Mouse (Mus musculus) G1E-ER4 (cell line): ENCODE data around the gene Ifi211. TPM values are rescaled to one million over a fixed set of nuclear protein-coding genes. Genes with fewer than 3 reads are reported as not detected.
"Not testable (repeated sequence)": the region's sequence is repeated elsewhere in the genome, so short reads cannot be mapped to it uniquely, and the experiment has no call there.

Experiments used
- GATA1 ChIP-seq: IDR thresholded peaks from one replicate; pipeline ENCODE4 v1.8.0; 2012; ENCODE audit warnings: low read length, inconsistent platforms
- polyA plus RNA-seq: library from polyadenylated mRNA; stranded (reverse); fragments of >175 nt; gene quantifications from 2 replicates; pipeline ENCODE4 v1.2.3, GENCODE M21; 2012

Ifi211 gene
- polyA plus RNA-seq, result not detected in 2 replicates

DNA sequence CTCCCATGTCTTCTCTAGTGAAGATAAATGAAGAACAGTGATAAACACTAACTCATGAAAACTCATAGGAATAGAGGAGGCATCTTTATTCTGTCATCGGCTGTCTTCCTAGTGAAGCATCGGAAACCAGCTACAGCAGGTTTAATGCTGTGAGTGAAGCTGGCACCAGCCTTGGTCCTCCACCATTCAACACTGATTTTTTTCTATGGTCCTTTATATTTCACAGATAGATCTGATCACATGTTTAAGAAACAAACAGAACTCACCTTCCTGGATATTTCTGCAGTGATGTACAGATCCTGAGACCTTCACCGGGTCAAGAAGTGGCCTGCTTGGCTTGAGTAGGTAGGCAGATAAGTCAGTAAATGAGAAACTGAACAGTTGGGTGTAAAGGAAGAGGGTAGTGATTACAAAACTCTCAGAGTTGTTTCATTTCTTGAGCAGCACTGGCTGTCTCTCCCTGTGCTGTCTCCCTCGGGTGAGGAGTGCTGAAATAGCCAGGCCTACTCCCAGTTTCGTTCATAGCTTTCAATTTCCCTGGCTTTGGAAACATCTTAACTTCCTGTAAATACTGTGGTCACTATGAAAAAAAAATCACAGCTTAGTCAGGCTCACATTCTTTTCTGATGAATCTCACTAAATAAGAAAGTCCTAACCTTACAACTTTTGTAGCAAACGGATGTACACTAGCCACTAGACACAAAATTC, at the start of gene Ifi211:
Ifi211 (minus strand) TSS at position 499 of the 708 bp plus-strand sequence.
- TF ChIP-seq GATA1, result not testable (repeated sequence)

- no peak for TF ChIP-seq GATA1
These were observed 42.4 kb upstream of the Ifi211 start for GRCm38 (mm10) chr1:173955071-173955796.

GRCm38 (mm10) chr1:173953563-173953962, 40.7 kb upstream of the Ifi211 start:
- no peak for TF ChIP-seq GATA1

DNA sequence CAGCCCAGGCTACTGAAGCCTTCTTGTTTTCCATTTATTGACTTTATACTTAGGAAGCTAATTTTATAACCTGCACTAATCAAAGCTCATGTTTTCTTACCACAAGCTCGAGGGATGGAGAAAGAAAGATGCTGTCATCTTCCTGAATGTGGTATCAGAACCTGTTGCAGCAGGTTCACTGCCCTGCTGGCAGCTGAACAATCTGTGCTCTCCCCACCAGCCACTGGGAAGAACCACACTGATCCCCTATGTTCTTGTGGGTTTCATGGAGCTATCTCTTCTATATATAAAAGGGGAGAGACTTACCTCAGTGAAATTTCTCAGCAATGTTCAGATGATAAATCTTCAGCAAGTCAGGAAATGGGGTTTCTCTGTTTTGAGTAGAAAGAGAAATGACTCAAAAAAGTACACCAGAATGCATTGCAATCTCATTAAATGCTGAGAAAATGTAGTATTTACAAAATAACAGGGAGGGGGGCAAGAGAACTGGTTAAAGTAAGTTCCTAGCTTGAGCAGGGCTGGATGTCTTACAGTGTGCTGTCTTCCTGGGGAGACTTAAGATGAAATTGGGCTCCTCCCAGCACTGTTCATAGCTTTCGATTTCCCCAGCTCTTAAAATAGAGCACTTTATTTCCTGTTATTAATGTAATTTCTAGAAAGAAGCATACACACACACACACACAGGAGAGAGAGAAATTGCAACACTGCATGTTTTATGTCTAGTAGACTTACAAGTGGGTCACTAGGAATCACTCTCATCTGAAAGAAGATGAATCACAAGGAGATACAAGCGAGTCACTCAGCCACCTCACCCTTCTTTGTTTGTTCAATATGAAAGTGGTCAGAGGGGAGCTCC, 29.3 kb upstream of the Ifi211 start, which contains the start of the genes Mndal and Ifi203:
Mndal (minus strand) TSS at position 568 of the 856 bp plus-strand sequence.
Ifi203 (minus strand) TSS at position 749 of the 856 bp plus-strand sequence.
- TF ChIP-seq GATA1, result not testable (repeated sequence)

- no peak for TF ChIP-seq GATA1
These were observed 1.7 kb upstream of the Ifi211 start for GRCm38 (mm10) chr1:173914559-173914958.

DNA sequence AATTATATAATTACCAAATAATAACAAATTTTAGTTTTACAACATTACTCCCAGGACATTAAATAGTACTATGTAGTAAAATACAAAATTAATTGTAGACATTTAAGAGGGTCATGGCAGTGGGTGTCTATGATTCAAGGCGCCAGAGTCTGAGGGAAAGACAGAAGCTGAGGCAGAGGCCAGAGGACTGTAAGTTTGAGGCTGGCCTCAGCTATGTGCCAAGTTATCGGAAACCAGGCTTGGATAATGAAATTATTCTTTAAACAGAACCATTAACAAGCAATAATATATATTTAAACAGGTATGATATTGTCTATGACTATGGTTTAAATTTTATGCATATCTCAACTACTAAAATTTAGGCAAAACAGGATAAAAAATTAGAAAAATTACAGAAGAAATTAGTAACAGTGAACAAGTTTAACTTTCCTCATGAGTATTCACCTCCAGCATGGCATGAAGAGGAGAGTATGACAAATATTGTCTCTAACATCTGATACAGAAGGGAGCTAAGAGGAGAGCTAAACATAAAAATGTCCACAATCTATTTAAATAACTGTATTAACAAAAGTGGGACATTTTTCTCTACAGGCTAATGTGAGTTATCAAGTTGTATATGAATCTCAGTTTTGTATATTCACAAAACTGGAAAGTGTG, 910 bp downstream of the Ifi211 start:
- TF ChIP-seq GATA1, result no peak

DNA sequence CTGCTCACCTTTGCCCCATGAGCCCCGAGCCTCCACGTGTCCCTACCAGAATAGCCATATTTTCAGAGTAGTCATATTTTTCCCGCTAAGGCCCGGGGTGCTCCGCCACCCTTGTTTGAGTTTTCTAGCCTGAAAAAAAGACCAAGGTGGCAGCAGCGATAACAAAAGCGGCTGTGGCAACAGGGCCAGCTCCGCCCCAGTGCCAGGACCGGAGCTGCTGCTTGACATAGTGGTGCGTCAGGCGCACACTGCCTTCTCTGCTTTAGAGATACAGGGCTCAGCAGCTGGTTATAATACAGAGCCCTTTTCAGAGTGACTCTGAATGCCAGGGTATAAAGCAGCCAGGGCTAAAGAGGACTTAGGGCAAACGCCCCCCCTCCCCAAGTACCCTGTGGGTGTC, 46.3 kb downstream of the Ifi211 start:
- no peak for TF ChIP-seq GATA1

Other genes with a start within 250 kb of the Ifi211 start
- gene Ifi208, start 239.4 kb downstream of the Ifi211 start, polyA plus RNA-seq, result not detected in 2 replicates
- gene Ifi207, start 171.3 kb downstream of the Ifi211 start, polyA plus RNA-seq, result not detected in 2 replicates
- not detected in 2 replicates for gene Ifi204, start 146.1 kb downstream of the Ifi211 start, polyA plus RNA-seq
- gene Mndal, start 29.4 kb upstream of the Ifi211 start, polyA plus RNA-seq, result not detected in 2 replicates
- not detected in 2 replicates for gene Ifi203, start 29.6 kb upstream of the Ifi211 start, polyA plus RNA-seq
- gene Ifi202b, start 69.7 kb upstream of the Ifi211 start, polyA plus RNA-seq, result not detected in 2 replicates
- not detected in 2 replicates for gene Ifi205, start 118.8 kb upstream of the Ifi211 start, polyA plus RNA-seq
- not detected in 2 replicates for gene Olfr433, start 127.7 kb upstream of the Ifi211 start, polyA plus RNA-seq
- gene Olfr432, start 136.2 kb upstream of the Ifi211 start, polyA plus RNA-seq, result not detected in 2 replicates
- not detected in 2 replicates for gene Olfr430, start 153.6 kb upstream of the Ifi211 start, polyA plus RNA-seq
- gene Olfr429, start 171.3 kb upstream of the Ifi211 start, polyA plus RNA-seq, result not detected in 2 replicates
- not detected in 2 replicates for gene Olfr427, start 183.8 kb upstream of the Ifi211 start, polyA plus RNA-seq
- not detected in 2 replicates for gene Olfr231, start 208.1 kb upstream of the Ifi211 start, polyA plus RNA-seq
- not detected in 2 replicates for gene Olfr424, start 218.5 kb upstream of the Ifi211 start, polyA plus RNA-seq
- gene Olfr420, start 242.6 kb upstream of the Ifi211 start, polyA plus RNA-seq, result not detected in 2 replicates